Mouse (Mus musculus) midbrain, postnatal 0 days (tissue): ENCODE data around the gene Appl2. TPM values are rescaled to one million over a fixed set of nuclear protein-coding genes. Genes with fewer than 3 reads are reported as not detected.

ENCODE experiments used
- ATAC-seq: fragments of 200-750 bp; cut with Nextera tagmentation; 2 replicates; pipeline ENCODE4 v1.8.0; 2017; ENCODE audit warnings: moderate number of reproducible peaks, mild to moderate bottlenecking, moderate TSS enrichment, moderate library complexity; ENCODE audit not compliant: low FRiP score
- DNase-seq: peaks from one replicate; pipeline ENCODE4 v3.0.0-alpha.2; 2015; ENCODE audit warnings: low spot score
- H3K27ac ChIP-seq: fragments of 300-500 bp; sonication (generic); 2 replicates; pipeline ENCODE4 v1.5.1; 2014; ENCODE audit warnings: low read depth, mild to moderate bottlenecking, low read length, mixed read lengths
- H3K27me3 ChIP-seq: fragments of 300-500 bp; sonication (generic); 2 replicates; pipeline ENCODE4 v1.6.1; 2014; ENCODE audit warnings: low read length, control low read depth, mixed read lengths; ENCODE audit not compliant: insufficient read depth
- H3K36me3 ChIP-seq: fragments of 300-500 bp; sonication (generic); 2 replicates; pipeline ENCODE4 v1.6.1; 2014; ENCODE audit warnings: low read length, control low read depth, mixed read lengths; ENCODE audit not compliant: insufficient read depth
- H3K4me1 ChIP-seq: fragments of 300-500 bp; sonication (generic); 2 replicates; pipeline ENCODE4 v1.6.1; 2014; ENCODE audit warnings: mild to moderate bottlenecking, control low read depth, antibody characterized with exemption, low read length, mixed read lengths; ENCODE audit not compliant: insufficient read depth
- H3K4me2 ChIP-seq: fragments of 300-500 bp; sonication (generic); 2 replicates; pipeline ENCODE4 v1.6.1; 2014; ENCODE audit warnings: low read depth, mild to moderate bottlenecking, low read length, mixed read lengths; ENCODE audit not compliant: poor library complexity, severe bottlenecking
- H3K4me3 ChIP-seq: fragments of 300-500 bp; sonication (generic); 2 replicates; pipeline ENCODE4 v1.5.1; 2014; ENCODE audit warnings: low read depth, mild to moderate bottlenecking, low read length, moderate library complexity
- H3K9ac ChIP-seq: fragments of 300-500 bp; sonication (generic); replicated peaks from 2 replicates; pipeline ENCODE4 v1.6.1; 2014; ENCODE audit warnings: mild to moderate bottlenecking, low read length, moderate library complexity, mixed read lengths; ENCODE audit not compliant: poor library complexity, severe bottlenecking
- H3K9me3 ChIP-seq: fragments of 300-500 bp; sonication (generic); 2 replicates; pipeline ENCODE4 v1.6.1; 2016; ENCODE audit warnings: low read length, control low read depth
- CTCF ChIP-seq: IDR thresholded peaks from 2 replicates; pipeline ENCODE4 v1.5.1; 2016; ENCODE audit warnings: antibody characterized with exemption, mild to moderate bottlenecking
- WGBS: fragments of 180-500 bp; shearing (Covaris S2); extraction: QIAGEN DNeasy Blood & Tissue Kit; methylation state at CpG from one replicate; pipeline ENCODE4 v1.1.7; 2014; 5-methylcytosine and 5-hydroxymethylcytosine counted together
- polyA plus RNA-seq: library from polyadenylated mRNA; unstranded; fragments of >200 nt; fragmentation: Nextera tagmentation; extraction: Ambion mirVana; gene quantifications from 2 replicates; pipeline ENCODE4 v1.2.1, GENCODE M21; 2015
- total RNA-seq: library from RNA; depleted of rRNA; stranded (reverse); fragments of >200 nt; gene quantifications from 2 replicates; pipeline ENCODE4 v1.2.3, GENCODE M21; 2014

Appl2 gene
- total and polyA plus RNA-seq, 2 experiments from 2014 or later: 40.7 to 54.5 TPM

DNA sequence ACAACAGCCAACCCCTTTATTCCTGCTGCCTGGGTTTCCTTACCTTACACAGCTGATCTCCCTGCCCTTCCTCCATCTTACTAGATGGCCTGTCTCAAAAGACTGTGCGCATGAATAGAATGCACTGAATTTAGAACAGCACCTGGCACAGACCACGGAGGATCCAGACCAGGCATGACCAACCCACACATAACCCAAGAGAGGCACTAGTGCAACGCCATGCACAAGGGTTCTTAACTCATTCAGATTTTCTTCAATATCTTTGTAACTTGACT is 2.9 kb downstream of the Appl2 start:
- TF ChIP-seq CTCF: no peak
- H3K9me3 ChIP-seq: no peaks in the 10 kb centered on the region
- no peak overlapping the region for H3K4me2 ChIP-seq
- H3K4me3 ChIP-seq: no peak overlapping the region
- H3K4me1 ChIP-seq: peaks cover 3% of the 10 kb centered on the region
- H3K27me3 ChIP-seq: no peaks in the 10 kb centered on the region
- H3K36me3 ChIP-seq: no peaks in the 10 kb centered on the region
- H3K27ac ChIP-seq: no peak overlapping the region
- ATAC-seq: no peak
- no peak overlapping the region for H3K9ac ChIP-seq
- WGBS: 86% methylated on average over 3 of the region's 3 CpGs
- no peak for DNase-seq

DNA sequence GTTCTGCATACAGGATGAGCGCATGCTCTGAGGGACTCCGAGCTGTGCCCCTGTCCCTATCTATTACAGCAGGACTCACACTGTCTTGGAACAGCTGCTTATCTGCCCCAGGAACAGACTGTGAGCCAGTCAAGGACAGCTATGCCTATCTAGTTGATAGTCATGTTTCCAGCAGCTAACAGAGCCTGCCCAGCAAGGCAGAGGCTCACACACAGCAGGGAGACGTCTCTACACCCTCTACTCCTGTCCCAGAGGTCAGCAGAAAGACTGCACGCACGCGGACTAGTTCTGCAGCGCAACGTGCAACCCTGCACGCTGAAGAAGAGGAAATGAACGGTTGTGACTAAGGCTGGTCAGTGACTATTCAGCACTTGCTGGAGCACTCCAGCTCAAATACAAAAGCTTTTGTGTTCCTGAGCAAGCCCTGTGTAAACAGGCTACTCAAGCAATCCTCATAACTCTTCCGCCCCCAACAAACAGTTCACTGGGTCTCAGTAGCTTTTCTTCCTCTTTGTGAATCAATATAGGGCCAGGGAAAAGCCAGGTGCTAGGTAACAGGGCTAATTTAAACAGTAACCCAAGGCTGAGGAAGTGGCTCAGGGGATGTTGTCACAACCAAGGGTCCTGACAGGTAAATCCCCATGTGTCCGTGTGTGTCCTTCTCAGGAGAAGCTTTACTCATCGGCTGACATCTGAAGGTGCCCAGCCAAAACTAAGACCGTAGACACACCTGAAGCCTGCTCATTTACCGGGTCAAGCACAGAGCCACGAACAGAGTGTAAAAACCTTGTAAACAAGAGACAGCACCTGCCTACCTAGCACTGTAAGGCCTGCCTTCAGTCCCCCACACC is 3.4 kb downstream of the Appl2 start:
- 55% methylated on average over 16 of the region's 16 CpGs for WGBS
- Histone ChIP-seq H3K9ac (no peak overlapping the region), H3K4me1 (peaks cover 3% of the 10 kb centered on the region)

DNA sequence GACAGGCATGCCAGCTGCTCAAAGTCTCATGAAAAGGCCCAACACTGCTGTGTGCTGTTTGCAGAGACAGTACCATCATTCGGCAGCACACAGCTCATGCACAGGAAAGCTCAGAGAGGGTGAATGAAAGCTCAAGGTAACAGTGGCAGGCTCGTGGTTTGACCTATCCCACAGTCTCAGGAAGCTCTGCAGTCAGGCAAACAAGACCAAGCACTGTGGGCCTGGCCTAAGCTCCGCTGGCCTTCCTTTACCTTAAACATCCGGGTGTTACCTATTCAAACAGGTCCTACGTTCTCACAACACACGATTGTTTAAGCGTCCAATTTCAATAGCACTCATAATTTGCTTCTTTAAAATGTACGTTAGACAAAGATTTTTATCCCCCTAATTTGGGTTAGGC is 4.4 kb downstream of the Appl2 start:
- no peak for ATAC-seq
- no peak overlapping the region for H3K4me2 ChIP-seq
- H3K9ac ChIP-seq: no peak overlapping the region

More for the DNA sequence above, 3.4 kb downstream of the Appl2 start:
- Histone ChIP-seq H3K9me3 (no peaks in the 10 kb centered on the region), H3K27ac (peak overlapping the region; percentile 13; the same call in 1 of the 2 replicates), H3K27me3 (no peaks in the 10 kb centered on the region), H3K36me3 (no peaks in the 10 kb centered on the region), H3K4me3 (no peak overlapping the region), H3K4me2 (no peak overlapping the region; the same call in 1 of the 2 replicates)
- peak; percentile 26 for DNase-seq
- ATAC-seq: no peak
- TF ChIP-seq CTCF: no peak

DNA sequence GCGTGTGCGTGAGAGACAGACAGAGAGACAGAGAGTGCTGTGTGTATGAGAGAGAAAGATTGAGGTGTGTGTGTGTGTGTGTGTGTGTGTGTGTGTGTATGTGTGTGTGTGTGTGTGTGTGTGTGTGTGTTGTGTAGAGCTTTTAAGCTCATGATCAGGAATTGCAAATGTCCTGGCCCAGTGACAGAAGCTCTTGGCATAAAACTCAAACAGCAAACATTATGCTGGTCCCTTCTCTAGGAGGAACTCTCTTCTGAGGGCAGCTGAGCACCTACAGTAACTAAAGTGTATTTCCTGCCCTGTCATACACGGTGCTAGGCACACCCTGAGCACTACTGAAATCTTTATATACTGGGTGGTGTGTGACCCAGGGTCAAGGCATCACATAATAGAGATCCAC is 6.9 kb downstream of the Appl2 start:
- no peak for TF ChIP-seq CTCF
- H3K4me3 ChIP-seq: no peak overlapping the region
- DNase-seq (no peak), ATAC-seq (no peak)
- H3K4me1 ChIP-seq: no peaks in the 10 kb centered on the region; the same call in 1 of the 2 replicates
- H3K27me3 ChIP-seq: no peaks in the 10 kb centered on the region
- H3K4me2 ChIP-seq: no peak overlapping the region
- 79% methylated on average over 3 of the region's 3 CpGs for WGBS
- no peak overlapping the region for H3K9ac ChIP-seq
- H3K36me3 ChIP-seq: peaks cover 8% of the 10 kb centered on the region; the same call in 1 of the 2 replicates
- no peaks in the 10 kb centered on the region for H3K9me3 ChIP-seq
- H3K27ac ChIP-seq: no peak overlapping the region

More for the DNA sequence above, 4.4 kb downstream of the Appl2 start:
- no peak for DNase-seq
- H3K4me1 ChIP-seq: peaks cover under 1% of the 10 kb centered on the region; the same call in 1 of the 2 replicates
- no peak overlapping the region for H3K4me3 ChIP-seq
- no peak for TF ChIP-seq CTCF
- H3K36me3 ChIP-seq: peaks cover 4% of the 10 kb centered on the region; the same call in 1 of the 2 replicates
- WGBS: 83% methylated on average over 8 of the region's 8 CpGs
- H3K9me3 ChIP-seq: no peaks in the 10 kb centered on the region
- no peak overlapping the region for H3K27ac ChIP-seq
- no peaks in the 10 kb centered on the region for H3K27me3 ChIP-seq

DNA sequence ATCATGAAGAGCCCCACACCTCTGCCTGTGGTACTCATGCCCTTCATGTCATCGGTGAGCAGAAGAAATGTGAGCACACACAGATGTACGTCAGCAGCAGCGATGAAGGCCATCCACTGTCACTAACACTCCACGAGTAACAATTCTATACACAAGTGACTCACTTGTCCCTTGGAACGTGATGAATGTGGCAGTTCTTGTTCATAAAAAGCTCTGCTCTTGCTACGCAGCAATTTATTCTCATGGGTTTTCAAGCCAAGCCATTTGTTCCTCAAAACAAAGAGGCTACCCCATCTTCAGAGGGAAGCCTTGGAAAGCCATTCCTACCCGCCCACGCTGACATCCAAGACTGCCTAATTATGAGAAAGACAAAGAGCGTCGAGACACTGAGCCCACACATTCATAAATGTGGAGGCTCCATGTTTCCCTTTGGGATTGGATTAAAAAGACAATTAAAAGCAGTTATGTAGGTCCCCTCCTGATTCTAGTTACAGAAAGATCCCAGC is 8.6 kb downstream of the Appl2 start:
- Histone ChIP-seq H3K4me2 (no peak overlapping the region), H3K9ac (no peak overlapping the region), H3K4me1 (no peaks in the 10 kb centered on the region; the same call in 1 of the 2 replicates), H3K36me3 (peaks cover 8% of the 10 kb centered on the region; the same call in 1 of the 2 replicates), H3K27ac (no peak overlapping the region), H3K4me3 (no peak overlapping the region), H3K27me3 (no peaks in the 10 kb centered on the region), H3K9me3 (no peaks in the 10 kb centered on the region)
- peak; percentile 36 for DNase-seq
- TF ChIP-seq CTCF: no peak
- WGBS: 67% methylated on average over 10 of the region's 10 CpGs
- ATAC-seq: no peak

DNA sequence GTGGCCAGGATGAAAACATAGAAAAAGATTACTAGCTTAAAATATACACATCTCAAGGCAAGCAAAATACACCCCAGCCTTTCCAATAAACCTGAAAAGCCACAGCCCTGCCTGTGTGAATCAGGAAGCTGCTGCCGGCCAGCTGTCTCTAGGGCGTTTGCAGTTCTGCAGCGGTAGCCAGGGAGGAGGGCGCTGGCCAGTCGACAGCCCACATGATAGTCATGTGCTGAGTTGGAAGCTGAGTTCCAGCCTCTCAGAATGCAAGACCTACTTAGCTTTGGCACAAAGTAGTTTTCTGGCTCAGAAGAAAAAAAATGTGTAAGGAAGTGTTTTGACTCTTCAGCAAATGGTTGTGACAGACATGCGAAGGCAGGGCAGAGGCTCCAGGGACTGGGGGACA is 11.2 kb downstream of the Appl2 start:
- peak; percentile 81 for DNase-seq
- no peaks in the 10 kb centered on the region for H3K9me3 ChIP-seq
- no peak for TF ChIP-seq CTCF
- H3K27me3 ChIP-seq: no peaks in the 10 kb centered on the region
- peak; percentile 73; the same call in 1 of the 2 replicates for ATAC-seq
- no peak overlapping the region for H3K4me2 ChIP-seq
- 37% methylated on average over 6 of the region's 6 CpGs for WGBS
- H3K9ac ChIP-seq: no peak overlapping the region
- H3K36me3 ChIP-seq: peaks cover 8% of the 10 kb centered on the region; the same call in 1 of the 2 replicates
- no peak overlapping the region for H3K4me3 ChIP-seq
- no peak overlapping the region for H3K27ac ChIP-seq
- no peaks in the 10 kb centered on the region for H3K4me1 ChIP-seq
